Mouse (Mus musculus) bone marrow macrophage, adult 2 months (primary cell): ENCODE data around the gene Rasgef1b.

ENCODE experiments used
- CTCF ChIP-seq: IDR thresholded peaks from 2 replicates; pipeline ENCODE4 v1.5.1; 2012; ENCODE audit warnings: low read depth, mild to moderate bottlenecking, low read length, moderate library complexity
- POLR2A ChIP-seq: IDR thresholded peaks from 2 replicates; pipeline ENCODE4 v1.6.1; 2012; ENCODE audit warnings: mild to moderate bottlenecking, low read depth, low read length, borderline replicate concordance

- TF ChIP-seq POLR2A = no peak
- no peak for TF ChIP-seq CTCF
Measured at GRCm38 (mm10) chr5:99506109-99506508, 222.8 kb downstream of the Rasgef1b start.
